Mouse (Mus musculus): ENCODE measurements around the gene Wnk4.

Gene Wnk4

DNA sequence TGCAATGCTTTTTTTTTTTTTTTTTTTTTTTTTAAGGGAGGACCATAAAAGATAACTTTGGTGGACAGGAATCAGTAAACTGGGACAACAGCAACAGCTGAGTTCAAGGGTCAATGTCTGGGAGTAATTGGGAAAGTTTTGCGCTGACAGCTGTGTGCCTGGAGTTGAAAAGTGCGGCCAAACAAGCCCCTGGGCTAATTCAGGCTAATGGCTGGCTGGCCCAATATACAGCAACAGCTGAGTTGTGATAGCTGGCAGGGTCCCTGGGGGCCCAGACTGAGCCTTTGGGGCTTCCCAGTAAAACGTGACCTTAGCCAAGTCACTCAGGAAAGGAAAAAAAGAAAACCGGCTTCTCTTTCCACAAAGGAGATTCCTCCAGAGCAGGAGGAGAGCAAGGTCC lies 15.3 kb upstream of the Wnk4 start:
- no peak for DNase-seq (ENCODE audit: low spot score)

DNA sequence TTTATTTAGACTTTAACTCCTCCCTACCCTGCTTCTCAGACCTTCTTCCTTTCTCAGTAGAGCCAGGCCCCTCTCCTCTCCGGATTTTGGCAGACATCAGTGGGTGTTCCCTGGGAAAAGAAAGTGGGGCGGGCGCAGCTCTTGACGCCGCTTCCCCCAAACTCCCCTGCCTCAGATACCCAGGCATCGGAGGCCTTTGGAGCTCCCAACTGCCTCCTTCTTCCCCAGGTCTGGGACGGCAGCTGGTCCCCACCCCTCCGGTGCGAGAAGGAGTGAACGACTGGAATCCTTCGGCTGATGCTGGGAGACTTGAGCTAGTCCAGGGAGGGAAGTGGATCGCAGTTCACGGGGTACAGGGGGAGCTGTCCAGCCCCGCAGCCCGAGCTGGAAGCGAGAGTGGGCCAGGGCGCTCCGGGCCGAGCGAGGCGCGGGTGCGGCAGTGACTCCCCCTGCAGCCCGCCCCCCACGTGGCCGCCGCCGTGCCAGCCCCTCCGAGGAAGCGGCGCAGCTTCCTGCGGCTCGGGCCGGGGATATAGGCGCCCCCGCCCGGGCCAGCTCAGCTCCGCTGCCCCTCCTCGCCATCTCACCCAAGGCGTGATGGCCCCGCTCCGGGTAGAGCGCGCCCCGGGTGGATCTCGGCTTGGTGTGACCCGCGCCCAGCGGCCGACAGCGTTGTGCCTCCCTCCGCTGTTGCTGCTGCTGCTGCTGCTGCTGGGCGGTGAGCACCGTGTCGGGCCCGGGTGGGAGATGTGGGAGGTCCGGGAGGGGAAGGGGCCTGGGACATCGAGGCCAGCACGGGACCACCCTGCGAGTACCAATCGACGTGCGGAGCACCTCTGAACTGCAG lies 14.3 kb upstream of the Wnk4 start, which contains the start of gene Ramp2:
Ramp2 (plus strand) TSS at position 174 of the 847 bp plus-strand sequence.
- DNase-seq (ENCODE audit: low spot score): peak; percentile 76

DNA sequence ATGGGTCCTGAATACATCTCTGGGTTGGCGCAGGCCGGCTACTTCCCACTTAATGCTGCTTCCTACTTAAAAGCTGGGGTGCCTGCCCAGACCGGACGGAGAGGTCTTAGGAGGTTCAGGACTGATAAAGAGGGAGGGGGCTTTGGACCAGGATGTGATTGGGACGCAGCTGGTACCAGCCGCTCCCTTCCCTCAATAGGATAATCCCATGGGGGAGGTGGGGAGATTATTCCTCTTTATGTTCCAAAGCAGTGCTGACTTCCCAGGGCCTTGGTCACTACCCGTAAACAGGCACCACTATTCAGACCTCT lies 13.7 kb upstream of the Wnk4 start:
- DNase-seq (ENCODE audit: low spot score): no peak

DNA sequence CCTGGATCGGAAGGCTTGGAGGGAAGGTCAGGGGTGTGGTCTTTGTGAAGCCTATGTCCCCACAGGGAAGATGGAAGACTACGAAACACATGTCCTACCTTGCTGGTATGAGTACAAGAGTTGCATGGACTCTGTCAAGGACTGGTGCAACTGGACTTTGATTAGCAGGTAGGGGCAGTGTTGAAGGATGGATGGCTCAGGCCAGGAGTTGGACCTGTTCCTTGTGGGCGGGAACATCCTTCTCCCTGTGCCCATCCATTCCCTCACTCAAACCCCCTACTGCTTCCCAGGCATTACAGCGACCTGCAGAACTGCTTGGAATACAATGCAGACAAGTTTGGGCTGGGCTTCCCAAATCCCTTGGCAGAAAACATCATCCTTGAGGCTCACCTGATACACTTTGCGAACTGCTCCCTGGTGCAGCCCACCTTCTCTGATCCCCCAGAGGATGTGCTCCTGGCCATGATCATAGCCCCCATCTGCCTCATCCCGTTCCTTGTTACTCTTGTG lies 12.8 kb upstream of the Wnk4 start:
- no peak for DNase-seq (ENCODE audit: low spot score)

DNA sequence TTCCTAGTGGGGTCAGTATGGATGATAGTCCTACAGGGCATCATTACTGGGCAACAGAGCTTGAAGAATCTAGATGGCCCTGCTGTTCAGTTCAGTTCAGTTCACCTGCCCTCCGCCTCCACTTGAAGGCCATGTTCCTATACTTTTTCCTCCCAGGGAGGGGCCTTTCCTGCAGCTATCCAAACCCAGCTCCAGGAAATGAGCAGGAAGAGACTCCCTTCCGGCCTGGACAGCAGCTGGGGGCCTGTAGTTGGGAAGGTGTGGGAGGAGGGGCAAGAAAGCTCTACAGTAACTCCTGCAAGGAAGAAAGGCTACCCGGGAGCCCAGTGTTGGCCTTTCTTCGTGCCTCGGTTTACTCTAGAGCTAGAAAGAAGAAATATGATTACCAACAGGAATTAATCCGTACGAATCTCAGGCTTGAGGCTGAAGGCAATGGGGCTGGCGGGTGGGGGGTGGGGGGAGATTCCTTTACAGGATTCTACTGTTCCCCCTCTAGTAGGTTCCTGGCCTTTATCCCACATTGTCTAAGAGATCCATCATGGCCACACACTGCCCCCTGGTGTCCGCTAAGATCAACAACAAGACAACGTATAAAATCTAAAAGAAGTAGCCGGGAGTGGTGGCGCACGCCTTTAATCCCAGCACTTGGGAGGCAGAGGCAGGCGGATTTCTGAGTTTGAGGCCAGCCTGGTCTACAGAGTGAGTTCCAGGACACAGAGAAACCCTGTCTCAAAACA lies 11.9 kb upstream of the Wnk4 start:
- DNase-seq (ENCODE audit: low spot score): peak; percentile 77

DNA sequence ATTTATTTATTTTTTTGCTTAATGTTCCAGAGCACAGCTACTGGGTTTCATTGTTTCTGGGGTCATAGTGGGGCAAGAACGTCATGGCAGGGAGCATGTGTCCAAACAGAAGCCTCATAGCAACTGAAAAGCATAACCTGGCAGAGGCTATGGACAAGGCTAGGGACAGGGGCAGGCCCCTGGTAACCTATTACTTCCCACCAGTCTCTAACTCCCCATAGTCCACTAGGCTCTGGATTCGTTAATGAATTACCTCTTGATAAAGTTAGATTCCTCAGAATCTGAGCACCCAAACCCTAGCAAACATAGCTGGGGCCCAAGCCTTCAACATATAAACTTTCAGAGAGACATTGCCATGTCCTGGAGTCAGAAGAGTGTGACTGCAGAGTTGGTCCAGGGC lies 9.3 kb upstream of the Wnk4 start:
- DNase-seq (ENCODE audit: low spot score): no peak

DNA sequence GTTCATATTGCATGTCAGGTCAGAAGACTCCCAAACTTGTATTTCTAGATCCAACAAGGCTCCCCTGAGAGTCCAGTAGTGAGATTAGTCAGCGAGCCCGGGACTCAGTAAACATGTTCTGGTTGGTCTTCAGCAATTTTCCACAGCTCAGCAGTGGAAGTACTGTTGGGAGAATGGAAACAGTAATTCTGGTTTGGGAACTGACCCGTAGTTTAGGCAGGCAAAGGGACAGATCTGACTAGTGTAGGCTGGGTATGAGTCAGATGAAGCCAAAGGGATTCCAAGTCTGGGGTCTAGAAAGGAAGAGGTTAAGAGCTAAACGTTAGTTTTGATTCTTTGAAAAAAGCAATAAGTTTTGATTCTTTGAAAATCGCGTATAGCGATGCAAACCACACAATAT lies 7.4 kb upstream of the Wnk4 start:
- no peak for DNase-seq (ENCODE audit: low spot score)

DNA sequence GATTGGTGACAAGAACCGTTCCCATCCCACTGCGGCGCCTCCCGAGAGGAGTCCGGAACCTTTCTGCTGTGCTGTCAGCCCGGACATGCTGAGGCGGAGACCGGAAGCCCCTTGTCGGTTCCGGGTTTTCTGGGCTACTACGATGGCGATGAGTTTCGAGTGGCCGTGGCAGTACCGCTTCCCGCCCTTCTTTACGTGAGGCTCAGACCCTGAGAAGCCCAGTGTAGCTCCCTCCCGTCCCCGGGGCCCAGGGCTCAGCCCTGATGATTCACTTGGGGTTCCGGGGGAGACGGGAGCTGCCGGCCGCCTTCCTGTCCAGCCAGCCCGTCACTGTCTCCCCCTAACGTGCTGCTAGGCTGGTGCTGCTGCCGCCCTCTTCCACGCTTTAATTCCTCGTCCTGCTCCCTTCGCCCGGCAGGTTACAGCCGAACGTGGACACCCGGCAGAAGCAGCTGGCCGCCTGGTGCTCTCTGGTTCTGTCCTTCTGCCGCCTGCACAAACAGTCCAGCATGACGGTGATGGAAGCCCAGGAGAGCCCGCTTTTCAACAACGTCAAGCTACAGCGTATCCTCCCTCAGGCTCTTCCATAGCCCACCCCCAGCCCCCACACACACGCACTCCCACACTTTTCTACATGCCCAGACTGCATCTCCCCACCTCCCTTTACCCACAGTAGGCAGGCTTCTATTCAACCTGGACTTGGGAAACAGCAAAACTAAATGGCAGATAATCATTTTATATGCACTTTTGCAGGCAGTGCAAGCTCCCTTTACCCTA lies 6.6 kb upstream of the Wnk4 start, which contains the start of gene Vps25:
Vps25 (plus strand) TSS at position 95 of the 777 bp plus-strand sequence.
- peak; percentile 87 for DNase-seq (ENCODE audit: low spot score)

DNA sequence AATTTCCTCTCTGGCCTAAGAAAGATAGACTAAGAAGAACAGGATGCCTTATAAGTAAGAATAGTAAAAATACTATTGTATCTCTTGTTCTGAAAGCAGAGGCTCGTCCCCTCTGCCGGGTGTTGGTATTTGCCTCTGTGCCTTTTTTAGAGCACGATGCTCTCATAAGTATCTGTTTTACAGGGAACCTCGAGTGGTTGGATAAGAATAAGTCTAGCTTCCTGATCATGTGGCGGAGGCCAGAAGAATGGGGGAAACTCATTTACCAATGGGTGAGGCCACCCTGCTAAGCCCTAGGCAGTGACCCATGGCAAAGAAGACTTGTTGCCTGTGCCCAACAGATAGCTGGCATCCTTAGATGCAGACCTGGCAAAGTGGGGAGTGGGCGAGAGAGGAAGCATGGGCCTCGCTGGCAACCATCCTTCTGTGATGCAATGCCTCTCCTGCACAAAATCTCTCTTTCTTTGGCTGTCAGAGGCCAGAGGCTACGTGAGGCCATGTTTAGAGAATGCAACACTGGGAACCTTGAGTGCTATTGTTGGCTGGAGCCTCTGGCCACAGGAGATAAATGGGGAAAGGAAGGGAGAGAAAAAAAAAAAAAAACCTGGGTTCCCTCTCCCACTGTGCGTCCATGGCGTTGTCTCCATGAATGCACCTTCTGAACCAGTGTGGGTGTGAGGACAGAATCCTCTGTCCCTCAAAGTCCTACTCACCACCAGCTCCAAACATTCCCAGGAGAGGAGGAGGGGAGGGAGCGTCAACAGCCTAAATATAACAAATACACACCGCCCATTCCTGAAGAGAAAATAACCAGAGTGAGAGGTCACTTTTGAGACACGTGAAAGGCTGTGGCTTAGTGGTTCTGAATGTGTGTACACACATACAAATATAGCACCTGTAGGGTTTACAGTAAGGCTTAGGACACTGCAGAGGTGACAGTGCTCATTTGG lies 4.3 kb upstream of the Wnk4 start:
- DNase-seq (ENCODE audit: low spot score): no peak

DNA sequence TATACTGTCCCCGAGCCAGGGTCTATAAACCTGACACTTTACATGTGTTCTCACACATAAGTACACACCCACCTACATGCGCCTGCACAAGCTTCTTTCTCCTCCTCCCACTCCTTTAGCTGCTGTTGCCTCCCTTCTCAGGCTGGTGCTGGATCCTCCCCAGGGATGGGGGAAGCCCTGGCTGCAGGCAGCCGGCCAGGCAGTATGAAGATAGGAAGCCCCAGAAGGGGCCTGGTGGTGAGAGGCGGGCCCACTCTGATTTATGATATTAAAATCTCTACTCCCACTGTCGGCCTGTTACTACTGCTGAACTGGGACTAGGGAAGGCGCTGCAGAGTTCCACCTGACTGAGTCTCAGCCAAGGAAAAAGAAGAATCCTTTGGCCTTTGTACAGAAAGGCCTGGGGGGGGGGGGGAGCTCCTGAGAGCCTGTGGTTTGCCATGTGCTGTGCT lies 1.1 kb upstream of the Wnk4 start:
- peak; percentile 78 for DNase-seq (ENCODE audit: low spot score)

DNA sequence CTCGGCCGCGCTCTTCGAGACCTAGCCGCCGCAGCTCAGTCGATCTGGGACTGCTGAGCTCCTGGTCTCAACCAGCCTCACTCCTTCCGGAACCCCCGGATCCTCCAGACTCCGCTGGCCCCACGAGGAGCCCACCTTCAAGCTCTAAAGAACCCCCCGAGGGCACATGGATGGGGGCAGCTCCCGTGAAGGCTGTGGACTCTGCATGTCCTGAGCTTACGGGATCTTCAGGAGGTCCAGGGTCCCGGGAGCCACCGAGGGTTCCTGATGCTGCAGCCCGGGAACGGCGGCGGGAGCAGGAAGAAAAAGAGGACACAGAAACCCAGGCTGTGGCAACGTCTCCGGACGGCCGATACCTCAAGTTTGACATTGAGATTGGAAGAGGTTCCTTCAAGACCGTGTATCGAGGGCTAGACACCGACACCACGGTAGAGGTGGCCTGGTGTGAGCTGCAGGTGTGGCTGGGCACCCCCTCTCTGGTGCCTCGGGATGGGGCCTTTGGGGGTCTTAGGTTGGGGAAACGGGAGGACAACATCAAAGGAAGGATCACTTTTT lies 536 bp downstream of the Wnk4 start:
- peak; percentile 60 for DNase-seq (ENCODE audit: low spot score)

DNA sequence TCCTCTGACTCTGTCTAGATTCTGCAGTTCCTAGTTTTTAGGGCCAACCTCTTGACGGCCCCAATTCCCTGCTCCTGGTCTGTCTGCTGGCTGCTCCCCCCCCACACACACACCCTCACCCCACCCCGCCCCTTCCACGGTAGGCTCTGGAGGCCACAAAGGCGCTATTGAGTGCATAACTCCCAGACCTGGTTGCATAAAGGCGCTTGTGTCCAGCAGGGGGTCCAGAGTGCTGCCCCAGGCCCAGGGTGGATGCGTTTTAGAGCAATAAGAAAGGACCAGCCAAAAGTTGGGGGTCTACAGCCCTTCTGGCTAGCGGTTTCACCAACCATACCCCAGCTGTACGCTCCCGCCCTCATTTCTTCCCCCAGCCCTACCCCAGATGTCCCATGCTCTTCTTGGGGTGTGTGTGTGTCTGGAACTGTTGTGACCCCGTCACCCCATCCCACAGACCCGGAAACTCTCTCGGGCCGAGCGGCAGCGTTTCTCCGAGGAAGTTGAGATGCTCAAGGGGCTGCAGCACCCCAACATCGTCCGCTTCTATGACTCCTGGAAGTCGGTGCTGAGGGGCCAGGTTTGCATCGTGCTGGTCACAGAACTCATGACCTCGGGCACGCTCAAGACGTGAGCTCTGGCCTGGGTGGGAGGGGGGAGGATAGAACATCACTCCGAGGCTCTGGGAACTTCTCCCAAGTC lies 2.1 kb downstream of the Wnk4 start:
- peak; percentile 52 for DNase-seq (ENCODE audit: low spot score)

DNA sequence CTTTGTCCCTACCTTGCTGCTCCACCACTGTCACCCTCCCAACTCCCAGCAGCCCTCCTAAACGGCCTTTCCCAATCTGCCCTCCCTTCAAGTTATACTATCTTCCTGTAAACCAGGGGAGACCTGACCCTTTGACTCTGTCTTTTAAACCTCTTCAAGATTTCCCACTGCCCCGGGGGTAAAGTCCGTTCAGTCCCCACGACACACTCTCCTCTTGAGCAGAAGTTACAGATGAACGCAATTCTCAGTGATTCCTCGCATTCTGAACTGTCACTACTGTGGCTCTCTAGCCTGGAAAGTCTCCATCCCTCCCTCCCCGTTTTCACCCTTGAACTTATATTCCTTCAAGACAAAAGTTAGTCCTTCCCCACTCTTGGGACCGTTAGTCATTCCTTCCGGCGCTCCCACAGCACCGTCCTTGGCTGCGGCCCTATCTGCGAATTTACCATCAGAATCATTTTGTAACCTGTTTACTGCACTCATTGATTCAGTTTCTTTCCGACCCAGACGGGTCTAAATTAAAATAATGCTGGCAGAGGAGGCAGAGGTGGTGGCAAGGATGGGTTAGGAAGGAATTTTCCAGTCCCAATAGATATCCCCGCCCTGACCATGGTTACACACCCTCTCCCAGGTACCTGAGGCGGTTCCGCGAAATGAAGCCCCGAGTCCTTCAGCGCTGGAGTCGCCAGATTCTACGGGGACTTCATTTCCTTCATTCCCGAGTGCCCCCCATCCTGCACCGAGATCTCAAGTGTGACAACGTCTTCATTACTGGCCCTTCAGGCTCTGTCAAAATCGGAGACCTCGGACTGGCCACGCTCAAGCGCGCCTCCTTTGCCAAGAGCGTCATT lies 3.0 kb downstream of the Wnk4 start:
- DNase-seq (ENCODE audit: low spot score): no peak

DNA sequence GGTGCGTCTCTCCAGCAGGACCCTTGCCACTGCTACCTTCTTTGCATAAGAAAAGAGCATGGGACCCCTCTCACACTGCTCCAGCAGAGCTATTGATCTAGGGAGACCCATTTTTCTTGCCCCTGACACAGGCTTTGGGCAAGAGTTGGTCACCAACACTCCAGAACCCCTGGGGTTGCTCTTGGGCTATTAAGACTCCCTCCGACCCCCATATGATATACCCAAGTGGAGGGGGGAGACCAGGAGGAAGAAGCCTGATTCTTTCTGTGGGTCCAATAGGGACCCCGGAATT lies 3.6 kb downstream of the Wnk4 start:
- DNase-seq (ENCODE audit: low spot score): no peak

DNA sequence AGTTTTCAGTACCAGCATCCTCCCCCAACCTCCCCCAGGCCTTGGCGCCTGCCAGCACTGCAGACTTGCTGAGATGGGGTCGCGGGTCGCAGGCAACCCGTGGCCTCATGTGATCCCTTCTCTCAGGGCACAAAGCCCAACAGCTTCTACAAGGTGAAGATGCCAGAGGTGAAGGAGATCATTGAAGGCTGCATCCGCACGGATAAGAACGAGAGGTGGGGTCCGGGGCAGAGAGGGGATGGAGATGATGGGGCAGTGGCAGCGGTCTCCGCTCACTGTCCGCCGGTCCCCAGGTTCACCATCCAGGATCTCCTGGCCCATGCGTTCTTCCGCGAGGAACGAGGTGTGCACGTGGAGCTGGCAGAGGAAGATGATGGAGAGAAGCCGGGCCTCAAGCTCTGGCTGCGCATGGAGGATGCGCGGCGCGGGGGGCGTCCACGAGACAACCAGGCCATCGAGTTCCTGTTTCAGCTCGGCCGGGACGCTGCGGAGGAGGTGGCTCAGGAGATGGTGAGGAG lies 4.6 kb downstream of the Wnk4 start:
- DNase-seq (ENCODE audit: low spot score): peak; percentile 48

DNA sequence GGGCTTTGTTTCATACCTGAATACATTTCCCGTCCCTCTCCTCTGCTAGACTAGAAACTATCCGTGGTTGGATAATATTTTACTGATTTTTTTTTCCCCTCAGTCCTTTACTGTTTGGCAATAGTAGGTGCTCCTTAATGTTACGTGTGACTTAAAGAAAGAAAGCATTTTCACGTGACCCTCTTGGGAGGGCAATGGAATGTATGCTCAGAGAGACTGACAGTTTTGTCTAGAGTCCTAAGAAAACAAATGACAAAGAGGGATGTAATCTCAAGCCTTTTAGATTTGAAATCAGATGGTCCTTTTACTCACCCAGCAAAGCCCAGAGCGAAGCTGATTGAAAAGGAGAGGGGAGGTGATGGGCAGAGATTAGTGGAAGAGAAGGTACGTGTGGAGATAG lies 5.5 kb downstream of the Wnk4 start:
- DNase-seq (ENCODE audit: low spot score): no peak

DNA sequence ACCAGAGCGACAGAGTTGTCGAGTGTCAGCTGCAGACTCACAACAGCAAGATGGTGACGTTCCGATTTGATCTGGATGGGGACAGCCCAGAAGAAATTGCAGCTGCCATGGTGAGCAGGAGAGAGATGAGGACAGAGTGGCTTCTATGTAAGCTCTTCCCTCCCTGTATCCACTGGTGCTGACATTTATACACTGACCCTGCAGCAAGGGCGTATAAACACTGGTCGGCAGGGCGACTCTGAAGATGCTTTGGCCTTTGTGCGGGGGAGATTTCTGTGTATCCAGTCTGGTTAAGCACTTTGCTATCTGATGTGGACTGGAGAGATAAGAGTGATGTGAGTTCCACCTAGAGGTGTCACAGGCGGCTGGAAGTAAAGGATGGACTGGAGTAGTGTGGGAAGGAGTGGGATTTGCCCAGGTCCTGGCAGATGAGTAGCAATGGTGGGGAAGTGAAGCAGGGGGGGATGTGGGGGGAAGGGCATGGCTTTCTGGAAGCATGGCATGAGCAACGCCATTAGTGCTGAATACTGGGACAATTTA lies 9.3 kb downstream of the Wnk4 start:
- DNase-seq (ENCODE audit: low spot score): peak; percentile 49

DNA sequence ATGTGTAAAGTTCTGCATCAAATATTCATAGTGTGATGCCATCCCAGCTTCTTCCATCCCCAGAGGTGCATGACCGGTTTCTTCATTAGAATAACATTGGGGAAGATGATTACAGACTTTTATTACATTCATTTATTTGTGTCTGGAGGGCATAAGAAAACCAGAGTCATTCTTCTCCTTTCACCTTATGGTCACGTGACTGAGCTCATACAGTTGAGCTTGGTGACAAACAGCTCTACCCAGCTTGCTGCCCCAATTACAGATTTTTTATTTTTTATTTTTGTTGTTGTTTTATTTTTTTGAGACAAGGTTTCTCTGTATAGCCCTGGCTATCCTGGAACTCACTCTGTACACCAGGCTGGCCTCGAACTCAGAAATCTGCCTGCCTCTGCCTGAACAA lies 12.1 kb downstream of the Wnk4 start:
- DNase-seq (ENCODE audit: low spot score): no peak

DNA sequence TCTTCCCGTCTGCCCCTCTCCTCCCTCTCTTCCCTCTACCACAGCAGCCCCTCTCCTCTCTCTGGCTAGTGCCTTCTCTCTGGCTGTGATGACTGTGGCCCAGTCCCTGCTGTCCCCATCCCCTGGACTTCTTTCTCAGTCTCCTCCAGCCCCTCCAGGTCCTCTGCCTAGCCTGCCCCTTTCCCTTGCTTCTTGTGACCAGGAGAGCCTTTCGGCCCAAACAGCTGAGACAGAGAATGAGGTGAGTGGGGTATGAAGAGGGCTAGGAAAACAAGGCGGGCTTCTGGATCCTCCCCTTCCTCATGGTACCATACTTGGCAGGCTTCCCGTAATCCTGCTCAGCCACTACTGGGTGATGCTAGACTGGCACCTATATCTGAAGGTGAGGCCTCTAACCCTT lies 14.9 kb downstream of the Wnk4 start:
- no peak for DNase-seq (ENCODE audit: low spot score)

Data from testis, postnatal 10 days (tissue).